Mouse (Mus musculus): Measurements from ENCODE around the gene Cplx3.

DNA sequence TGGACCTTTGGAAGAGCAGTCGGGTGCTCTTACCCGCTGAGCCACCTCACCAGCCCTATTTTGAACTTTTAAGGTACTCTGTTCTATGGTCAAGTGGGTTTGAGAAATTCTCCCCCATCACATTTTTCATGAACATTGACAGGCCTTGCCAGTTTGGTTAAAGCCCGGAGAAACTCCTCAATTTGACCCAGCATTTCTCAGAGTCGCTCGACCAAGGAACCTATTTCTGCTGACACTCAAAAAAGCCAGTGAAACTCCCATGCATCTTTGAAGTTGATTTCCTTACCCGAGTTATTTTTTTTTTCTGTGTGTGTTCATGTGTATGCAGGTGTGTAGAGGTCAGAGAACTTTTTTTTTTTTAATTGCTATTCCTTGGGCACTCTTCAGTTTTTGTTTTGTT is 41.5 kb downstream of the Cplx3 start:
- no peak for TF ChIP-seq CTCF (conservative IDR thresholded peaks at IDR 0.05 in 1 of 2, IDR thresholded peaks at IDR 0.05 in 1 of 2; ENCODE audit: low read depth in 2 of 2, low read length in 2 of 2)
- TF ChIP-seq RCOR1 (conservative IDR thresholded peaks at IDR 0.05; ENCODE audit: low read depth, low read length) = no peak
- TF ChIP-seq POLR2A (IDR thresholded peaks at IDR 0.05; ENCODE audit: low read depth, low read length) = no peak
- no peak for TF ChIP-seq ETS1 (conservative IDR thresholded peaks at IDR 0.05; ENCODE audit: low read depth, low read length)
